Comparison of ENCODE assay signal across 8 mouse cellular contexts in the genomic region with DNA sequence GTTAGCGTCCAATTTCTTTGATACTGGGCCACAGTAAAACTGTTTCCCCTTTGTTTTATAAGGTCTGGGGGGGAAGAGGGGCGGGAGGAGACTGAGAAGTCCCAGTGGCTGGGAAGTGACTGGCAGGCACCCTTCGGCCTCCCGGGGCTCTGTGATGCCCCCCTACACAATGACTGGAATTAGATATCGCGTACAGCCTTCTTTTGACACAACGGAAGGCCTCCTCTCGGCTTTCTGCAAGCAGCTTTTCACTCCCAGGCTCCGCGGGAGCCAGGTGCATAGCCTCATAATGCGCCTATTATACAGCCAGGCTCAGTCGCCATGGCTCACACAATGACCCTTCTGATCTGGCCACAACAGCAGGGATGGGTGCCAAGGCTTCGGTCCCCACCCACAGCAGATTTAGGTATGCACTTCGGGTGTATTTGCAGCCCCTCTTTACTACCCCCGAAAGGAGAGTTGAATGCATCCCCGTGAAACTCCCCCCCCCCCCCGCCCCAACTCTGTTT. TPM values are rescaled to one million over a fixed set of nuclear protein-coding genes. Genes with fewer than 3 reads are reported as not detected.
DNase-seq lines count a peak whose midpoint lies in the region; ATAC-seq lines count a peak whose summit lies in the region.

No protein-coding gene starts in this region.

- 0% methylated on average over 17 of the region's 17 CpGs for WGBS in midbrain, embryonic 11.5 days

- H3K36me3 ChIP-seq in erythroblast, embryonic 14.5 days (ENCODE audit: control insufficient read depth): no peaks in the 10 kb centered on the region
- H3K36me3 ChIP-seq in midbrain, embryonic 11.5 days (ENCODE audit: control insufficient read depth, insufficient read depth, low read length): no peaks in the 10 kb centered on the region

- H3K4me3 ChIP-seq in erythroblast, embryonic 14.5 days (replicated peaks): peak overlapping the region; percentile 11
- peak overlapping the region; percentile 29 for H3K4me3 ChIP-seq in midbrain, embryonic 11.5 days (ENCODE audit: low read depth, low read length)

- intact Hi-C loops in gastrocnemius, postnatal 14 days (cut with DNase I; ENCODE audit: low total_unique reads): no loop called here

- no peaks in the 10 kb centered on the region for H3K9me3 ChIP-seq in erythroblast, embryonic 14.5 days (ENCODE audit: control insufficient read depth, low read length)
- H3K9me3 ChIP-seq in midbrain, embryonic 11.5 days (ENCODE audit: control insufficient read depth, low read length): no peaks in the 10 kb centered on the region

- peak overlapping the region; percentile 46 for H3K9ac ChIP-seq in midbrain, embryonic 11.5 days (ENCODE audit: low read length)

- ATAC-seq in erythroblast, adult 5-6 weeks (replicated peaks; ENCODE audit: low FRiP score, poor library complexity, severe bottlenecking): no peak
- peak; percentile 75 for ATAC-seq in midbrain, embryonic 11.5 days (ENCODE audit: low FRiP score)

- H3K4me1 ChIP-seq in erythroblast, embryonic 14.5 days (ENCODE audit: control insufficient read depth): peaks cover 1% of the 10 kb centered on the region; the same call in 1 of the 2 replicates
- H3K4me1 ChIP-seq in midbrain, embryonic 11.5 days (ENCODE audit: control insufficient read depth, insufficient read depth, low read length): peaks cover 12% of the 10 kb centered on the region

- peak overlapping the region; percentile 1; the same call in 1 of the 2 replicates for H3K27ac ChIP-seq in midbrain, embryonic 11.5 days (ENCODE audit: low read depth, low read length)

- peak; percentile 63 for DNase-seq in Muller cell, postnatal 12 days (ENCODE audit: inconsistent ontology term)
- DNase-seq in frontal cortex, adult 2 months (ENCODE audit: extremely low spot score in 1 of 2, low spot score in 1 of 2): peak; percentile 25 to 55
- DNase-seq in layer of hippocampus, postnatal 36 days: peak; percentile 59 to 62
- DNase-seq in midbrain, embryonic 11.5 days (ENCODE audit: low spot score, missing footprints): peak; percentile 91
- DNase-seq in telencephalon, adult 2 months (ENCODE audit: low read depth, low spot score): peak; percentile 71
- DNase-seq in gastrocnemius, postnatal 14 days: no peak

- peak overlapping the region; percentile 54 for H3K4me2 ChIP-seq in midbrain, embryonic 11.5 days

- H3K27me3 ChIP-seq in erythroblast, embryonic 14.5 days (ENCODE audit: control insufficient read depth): peaks cover 45% of the 10 kb centered on the region
- H3K27me3 ChIP-seq in midbrain, embryonic 11.5 days (ENCODE audit: control insufficient read depth, insufficient read depth, low read length): peaks cover 8% of the 10 kb centered on the region

RNA-seq across cellular contexts. Expression of a gene that starts 0.6 kb away (rescaled TPM):
- polyA plus RNA-seq in erythroblast, embryonic 14.5 days (2012): 0.02 TPM in 1 of 2 replicates, not detected in the other
- 0.84 TPM in 1 of 2 replicates, not detected in the other for total RNA-seq in erythroblast, adult 5-6 weeks (2015; ENCODE audit: low replicate concordance)
- 3.0 and 10.6 TPM in 2 replicates for total RNA-seq in erythroblast, adult 5-6 weeks (2017; ENCODE audit: low replicate concordance)
- polyA plus RNA-seq in frontal cortex, adult 2 months (2012; rRNA removed): 8.3 and 10.2 TPM in 2 replicates
- 1 to 10 TPM; 4.7 to 4.9 TPM for total RNA-seq in layer of hippocampus, postnatal 36 days (2021)
- 1.9 and 3.7 TPM in 2 replicates for polyA plus RNA-seq in midbrain, embryonic 11.5 days (2014; fragmentation: Nextera tagmentation; extraction: Ambion mirVana)
- total RNA-seq in gastrocnemius, postnatal 14 days (2021): under 1 TPM in 1 of 2 experiments, not detected in 1; 0.27 TPM
